Mouse (Mus musculus): ENCODE results near the gene Hist1h2bg. TPM values are rescaled to one million over a fixed set of nuclear protein-coding genes. Genes with fewer than 3 reads are reported as not detected.

The Hist1h2bg gene
- total RNA-seq, 2 experiments from 2014 or later, result 18.2 to 25.6 TPM

DNA sequence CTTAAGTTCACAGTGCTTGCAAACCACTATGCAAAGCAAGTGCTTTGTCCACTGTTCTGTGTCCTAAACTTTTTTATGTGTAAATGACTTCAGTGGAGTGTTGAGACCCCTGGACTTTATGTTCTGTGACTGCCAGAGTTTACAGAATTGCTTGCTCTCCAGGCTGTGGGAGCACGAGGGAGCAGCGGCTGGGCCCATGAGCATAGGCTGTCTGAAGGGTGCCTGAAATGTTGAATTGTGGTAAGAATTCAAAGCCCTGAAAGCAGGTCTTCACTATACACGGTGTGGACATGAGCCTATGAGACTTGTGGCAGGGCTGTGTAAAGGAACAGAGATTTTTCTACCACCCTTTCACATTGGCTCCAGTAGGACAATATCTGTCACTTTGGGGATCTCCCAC is 40.4 kb downstream of the Hist1h2bg start:
- DNase-seq, result no peak

DNA sequence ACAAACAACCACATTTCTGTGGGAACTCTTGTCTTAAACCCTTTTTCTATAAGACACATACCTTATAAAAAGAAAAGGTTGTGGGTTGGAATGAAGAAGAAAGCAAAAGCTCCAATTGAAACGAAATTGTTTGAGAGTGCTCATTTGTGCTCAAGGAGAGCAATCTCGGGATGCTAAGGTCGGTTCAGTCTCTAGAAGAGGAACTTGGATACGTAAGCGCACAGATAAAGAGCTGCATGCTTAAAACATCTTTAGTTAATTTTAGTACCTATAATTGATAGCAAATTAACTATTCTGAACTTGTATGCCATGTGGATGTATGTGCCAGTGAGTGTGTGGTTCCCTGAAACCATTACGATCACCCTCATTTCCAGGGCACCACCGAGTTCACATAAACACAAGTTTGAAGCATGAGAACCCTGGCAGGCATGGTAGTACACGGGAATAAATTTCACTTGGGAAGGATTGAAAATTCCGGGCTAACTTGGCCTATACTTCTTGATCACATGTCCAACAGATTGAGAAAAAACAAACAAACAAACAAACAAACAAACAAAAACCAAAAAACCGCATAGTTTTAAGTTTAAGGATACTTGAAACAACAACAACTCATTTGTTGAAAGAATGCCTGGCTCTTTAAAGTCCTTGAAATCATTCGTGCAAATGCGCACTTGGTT is 49.0 kb downstream of the Hist1h2bg start:
- no peak for DNase-seq

DNA sequence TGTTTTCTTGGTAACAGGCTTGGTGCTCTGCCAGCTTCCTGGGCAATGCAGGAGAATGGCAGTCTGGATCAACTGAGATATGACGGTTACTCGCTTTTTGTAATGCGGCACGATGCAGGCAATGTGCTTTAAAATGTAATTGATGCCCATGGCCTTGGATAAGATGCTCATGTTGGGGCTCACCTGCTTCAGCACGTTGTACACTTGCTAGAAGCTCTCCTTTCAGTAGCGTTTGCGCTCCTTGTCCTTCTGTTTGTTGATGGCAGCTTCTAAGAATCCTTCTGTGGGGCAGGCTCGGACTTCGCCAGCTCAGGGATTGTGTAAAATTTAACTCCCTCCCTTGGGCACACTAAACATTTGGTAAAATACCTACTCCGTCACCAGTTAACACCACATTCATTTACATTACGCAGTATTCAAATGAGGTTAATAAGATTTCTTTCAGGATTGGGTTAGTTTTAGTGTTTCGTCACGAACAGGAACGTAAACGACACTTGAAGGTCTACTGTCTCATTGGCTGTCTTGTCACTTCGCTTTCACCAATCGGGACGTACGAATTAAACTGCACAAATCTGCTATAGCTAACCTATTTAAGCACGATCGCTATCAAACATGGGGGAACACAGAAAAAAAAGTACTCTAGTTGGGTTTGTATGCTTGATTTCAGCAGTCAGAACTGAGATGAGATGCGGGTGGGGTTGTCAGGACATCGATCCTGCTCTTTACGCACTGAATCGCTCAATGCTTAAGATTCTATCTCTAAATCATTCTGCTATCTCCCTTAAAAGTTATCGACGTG is 49.7 kb downstream of the Hist1h2bg start, which contains the start of gene Hist1h2be:
Hist1h2be (minus strand) TSS at position 392 of the 799 bp plus-strand sequence.
- peak; percentile 79 to 87 for DNase-seq

Small RNAs within 50 kb of the gene (microRNA-seq; reads per million reads assigned to microRNA genes)
- gene Gm44297 (0 reads per million in 2 experiments), gene Gm44359 (0 reads per million in 2 experiments), gene Gm44394 (0 reads per million in 2 experiments)

Other genes with a start within 250 kb of the Hist1h2bg start
- 10 to 100 TPM; 16.7 to 17.3 TPM for gene Zfp322a, start 202.2 kb upstream of the Hist1h2bg start, total RNA-seq (2021)
- gene Abt1, start 147.5 kb upstream of the Hist1h2bg start, total RNA-seq (2021), result 1 to 10 TPM; 4.6 to 4.7 TPM
- not detected for gene Btn1a1, start 105.5 kb upstream of the Hist1h2bg start, total RNA-seq (2021)
- not detected for gene Btn2a2, start 82.5 kb upstream of the Hist1h2bg start, total RNA-seq (2021)
- 100 to 1,000 TPM; 225 to 244 TPM for gene Hist1h4h, start 40.3 kb upstream of the Hist1h2bg start, total RNA-seq (2021)
- gene Hist1h2af, start 37.5 kb upstream of the Hist1h2bg start, total RNA-seq (2021), result 10 to 100 TPM in 1 of 2 experiments, 1 to 10 TPM in 1; 6.3 to 16.6 TPM
- 1 to 10 TPM; 3.1 TPM for gene Hist1h3g, start 36.0 kb upstream of the Hist1h2bg start, total RNA-seq (2021)
- 1 to 10 TPM; 1.1 to 1.5 TPM for gene Hist1h2bh, start 28.0 kb upstream of the Hist1h2bg start, total RNA-seq (2021)
- 1 to 10 TPM; 4.9 to 6.3 TPM for gene Hist1h3f, start 27.3 kb upstream of the Hist1h2bg start, total RNA-seq (2021)
- 10 to 100 TPM; 24.1 to 27.9 TPM for gene Hist1h4f, start 19.7 kb upstream of the Hist1h2bg start, total RNA-seq (2021)
- 1 to 10 TPM in 1 of 2 experiments, under 1 TPM in 1; 0.94 to 1.0 TPM for gene Hist1h1d, start 18.1 kb upstream of the Hist1h2bg start, total RNA-seq (2021)
- 10 to 100 TPM; 11.6 to 16.2 TPM for gene Hist1h3e, start 9.0 kb upstream of the Hist1h2bg start, total RNA-seq (2021)
- gene Hist1h2ae, start 176 bp upstream of the Hist1h2bg start, total RNA-seq (2021), result 1 to 10 TPM; 2.9 to 3.0 TPM
- gene Hist1h2bf, start 2.8 kb downstream of the Hist1h2bg start, total RNA-seq (2021), result 10 to 100 TPM; 10.2 to 10.9 TPM
- 1 to 10 TPM; 2.0 to 4.1 TPM for gene Hist1h2ad, start 3.0 kb downstream of the Hist1h2bg start, total RNA-seq (2021)
- gene Hist1h3d, start 4.4 kb downstream of the Hist1h2bg start, total RNA-seq (2021), result 1 to 10 TPM; 2.4 to 2.5 TPM
- 10 to 100 TPM; 51.2 to 52.9 TPM for gene Hist1h4d, start 10.2 kb downstream of the Hist1h2bg start, total RNA-seq (2021)
- gene Hist1h2be, start 49.7 kb downstream of the Hist1h2bg start, total RNA-seq (2021), result 10 to 100 TPM in 1 of 2 experiments, 1 to 10 TPM in 1; 8.6 to 10.2 TPM
- gene Hist1h1e, start 51.2 kb downstream of the Hist1h2bg start, total RNA-seq (2021), result 10 to 100 TPM; 19.6 to 19.7 TPM
- 1 to 10 TPM; 1.2 to 1.3 TPM for gene Hist1h2ac, start 112.6 kb downstream of the Hist1h2bg start, total RNA-seq (2021)
- gene Hist1h2bc, start 112.8 kb downstream of the Hist1h2bg start, total RNA-seq (2021), result 10 to 100 TPM; 71.2 to 76.1 TPM
- gene Hist1h1t, start 124.4 kb downstream of the Hist1h2bg start, total RNA-seq (2021), result not detected
- gene Hist1h4c, start 127.1 kb downstream of the Hist1h2bg start, total RNA-seq (2021), result 10 to 100 TPM; 42.5 to 46.8 TPM
- 10 to 100 TPM; 60.9 to 64.1 TPM for gene Hfe, start 139.5 kb downstream of the Hist1h2bg start, total RNA-seq (2021)
- gene Hist1h1c, start 167.4 kb downstream of the Hist1h2bg start, total RNA-seq (2021), result 100 to 1,000 TPM; 162 to 175 TPM
- 1 to 10 TPM; 2.5 to 3.4 TPM for gene Hist1h3c, start 174.2 kb downstream of the Hist1h2bg start, total RNA-seq (2021)
- 1 to 10 TPM; 7.4 to 8.1 TPM for gene Hist1h2bb, start 175.3 kb downstream of the Hist1h2bg start, total RNA-seq (2021)
- 1 to 10 TPM; 5.8 to 6.8 TPM for gene Hist1h2ab, start 179.7 kb downstream of the Hist1h2bg start, total RNA-seq (2021)
- gene Hist1h3b, start 180.9 kb downstream of the Hist1h2bg start, total RNA-seq (2021), result 10 to 100 TPM in 1 of 2 experiments, 1 to 10 TPM in 1; 8.3 to 10.5 TPM
- 10 to 100 TPM in 1 of 2 experiments, 1 to 10 TPM in 1; 9.6 to 10.9 TPM for gene Hist1h4b, start 185.6 kb downstream of the Hist1h2bg start, total RNA-seq (2021)
- 1 to 10 TPM; 5.4 to 6.4 TPM for gene Hist1h4a, start 189.8 kb downstream of the Hist1h2bg start, total RNA-seq (2021)
- gene Hist1h3a, start 191.0 kb downstream of the Hist1h2bg start, total RNA-seq (2021), result 10 to 100 TPM in 1 of 2 experiments, 1 to 10 TPM in 1; 7.5 to 10.7 TPM
- gene Hist1h1a, start 192.3 kb downstream of the Hist1h2bg start, total RNA-seq (2021), result 1 to 10 TPM; 4.3 to 5.4 TPM
- gene Trim38, start 198.5 kb downstream of the Hist1h2bg start, total RNA-seq (2021), result under 1 TPM in 1 of 2 experiments, not detected in 1; 0.21 TPM
- gene Slc17a2, start 235.6 kb downstream of the Hist1h2bg start, total RNA-seq (2021), result not detected